Mouse (Mus musculus): ENCODE results near the gene Gm20605.

DNA sequence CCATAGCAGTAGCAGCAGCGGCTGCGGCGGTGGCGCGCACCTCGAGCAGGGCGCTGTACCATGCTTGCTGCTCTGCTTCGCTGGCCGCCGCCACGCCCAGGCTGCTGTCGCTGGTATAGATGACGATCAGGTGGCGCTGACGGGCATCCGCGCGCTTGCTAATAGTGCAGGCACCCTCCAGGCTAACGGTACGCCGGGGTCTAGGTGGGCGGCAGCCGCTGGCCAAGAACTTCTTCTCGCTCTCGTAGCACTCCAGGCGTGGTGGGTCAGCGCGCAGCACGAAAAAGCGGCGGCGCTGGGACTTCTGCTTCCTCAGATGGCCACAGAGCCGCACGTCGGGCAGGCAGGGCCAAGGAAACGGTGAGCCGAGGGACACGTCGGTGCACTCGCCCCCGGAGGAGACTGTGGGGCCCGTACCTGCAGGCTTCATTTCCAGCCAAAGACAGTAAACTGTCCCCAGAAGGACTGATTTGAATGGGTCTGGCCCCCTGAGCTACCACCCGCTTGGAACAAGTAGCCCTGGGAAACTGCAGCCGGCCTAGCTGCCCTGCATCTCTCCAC lies 16.2 kb downstream of the Gm20605 start:
- no peak for TF ChIP-seq TCF12 (IDR thresholded peaks at IDR 0.05; ENCODE audit: insufficient read depth, poor library complexity, severe bottlenecking)
- no peak for TF ChIP-seq MYOG (IDR thresholded peaks at IDR 0.05; ENCODE audit: control insufficient read depth in 1 of 3, insufficient read depth in 1 of 3, insufficient read length in 2 of 3, low read depth in 2 of 3)
- no peak for TF ChIP-seq POLR2A (IDR thresholded peaks at IDR 0.05; ENCODE audit: insufficient read length, low read depth)
- no peak for TF ChIP-seq REST (IDR thresholded peaks at IDR 0.05; ENCODE audit: insufficient read depth, insufficient read length)
- TF ChIP-seq USF1 (IDR thresholded peaks at IDR 0.05; ENCODE audit: low read depth) = no peak
- TF ChIP-seq E2F4 (IDR thresholded peaks at IDR 0.05; ENCODE audit: insufficient read depth) = no peak
- TF ChIP-seq MYOD1 (IDR thresholded peaks at IDR 0.05; ENCODE audit: control insufficient read depth in 1 of 3, insufficient read length in 2 of 3, low read depth in 2 of 3) = no peak
- no peak for TF ChIP-seq MAX (IDR thresholded peaks at IDR 0.05; ENCODE audit: low read depth)
- TF ChIP-seq POLR2AphosphoS2 (IDR thresholded peaks at IDR 0.05; ENCODE audit: insufficient read length, low read depth) = no peak
- no peak for TF ChIP-seq SRF (IDR thresholded peaks at IDR 0.05; ENCODE audit: control insufficient read depth, insufficient read length, low read depth)
- no peak for TF ChIP-seq TCF3 (IDR thresholded peaks at IDR 0.05; ENCODE audit: insufficient read length, low read depth)

Measured in myocyte (in vitro differentiated cells).